Mouse (Mus musculus) ES-Bruce4 (cell line): ENCODE data around the gene Ackr3. TPM values are rescaled to one million over a fixed set of nuclear protein-coding genes. Genes with fewer than 3 reads are reported as not detected.

Experiments used
- H3K27ac ChIP-seq: 2 replicates; pipeline ENCODE4 v1.5.1; 2012; ENCODE audit warnings: low read length, inconsistent platforms; ENCODE audit not compliant: insufficient read depth
- H3K27me3 ChIP-seq: 2 replicates; pipeline ENCODE4 v1.6.1; 2012; ENCODE audit warnings: mild to moderate bottlenecking, low read length, inconsistent platforms; ENCODE audit not compliant: control insufficient read depth, poor library complexity, insufficient read depth, severe bottlenecking
- H3K36me3 ChIP-seq: 2 replicates; pipeline ENCODE4 v1.6.1; 2012; ENCODE audit warnings: inconsistent platforms, mild to moderate bottlenecking, low read length, moderate library complexity; ENCODE audit not compliant: control insufficient read depth, poor library complexity, insufficient read depth, severe bottlenecking
- H3K4me1 ChIP-seq: one replicate; pipeline ENCODE4 v1.8.1; 2011; ENCODE audit warnings: low read length; ENCODE audit not compliant: control insufficient read depth, insufficient read depth
- H3K4me3 ChIP-seq: 2 replicates; pipeline ENCODE4 v1.5.1; 2011; ENCODE audit warnings: low read depth, mild to moderate bottlenecking, low read length
- H3K9ac ChIP-seq: 2 replicates; pipeline ENCODE4 v1.6.1; 2012; ENCODE audit warnings: low read depth, mild to moderate bottlenecking, inconsistent platforms; ENCODE audit not compliant: poor library complexity, severe bottlenecking
- H3K9me3 ChIP-seq: replicated peaks from 2 replicates; pipeline ENCODE4 v1.6.1; 2012; ENCODE audit warnings: mild to moderate bottlenecking, low read length, inconsistent platforms; ENCODE audit not compliant: control insufficient read depth, poor library complexity, insufficient read depth, severe bottlenecking
- CTCF ChIP-seq: IDR thresholded peaks from one replicate; pipeline ENCODE4 v1.8.1; 2011; ENCODE audit warnings: low read depth, low read length
- EP300 ChIP-seq: IDR thresholded peaks from 2 replicates; pipeline ENCODE4 v1.6.1; 2011; ENCODE audit warnings: low read depth, low read length; ENCODE audit not compliant: insufficient read depth
- POLR2A ChIP-seq: IDR thresholded peaks from one replicate; pipeline ENCODE4 v1.8.1; 2011; ENCODE audit warnings: low read length; ENCODE audit not compliant: insufficient read depth
- polyA plus RNA-seq: library from polyadenylated mRNA; stranded (reverse); fragments of >200 nt; gene quantifications from 2 replicates; pipeline ENCODE4 v1.2.4, GENCODE M21; 2011; ENCODE audit warnings: low read depth; ENCODE audit not compliant: missing spikeins, insufficient read depth, insufficient read length

Gene Ackr3
- polyA plus RNA-seq, 1 experiment = 5.2 TPM

GRCm38 (mm10) chr1:90216395-90216794, 12.6 kb downstream of the Ackr3 start:
- H3K27ac ChIP-seq = no peak overlapping the region
- H3K4me1 ChIP-seq = no peaks in the 10 kb centered on the region
- no peaks in the 10 kb centered on the region for H3K36me3 ChIP-seq
- no peak overlapping the region for H3K9ac ChIP-seq
- H3K27me3 ChIP-seq = no peaks in the 10 kb centered on the region
- no peaks in the 10 kb centered on the region for H3K9me3 ChIP-seq
- H3K4me3 ChIP-seq = no peak overlapping the region
- TF ChIP-seq CTCF (no peak), EP300 (no peak), POLR2A (no peak)

GRCm38 (mm10) chr1:90220280-90220679, 16.5 kb downstream of the Ackr3 start:
- no peaks in the 10 kb centered on the region for H3K9me3 ChIP-seq
- no peak for TF ChIP-seq POLR2A
- no peak for TF ChIP-seq CTCF
- TF ChIP-seq EP300 = no peak
- H3K4me3 ChIP-seq = no peak overlapping the region
- H3K27ac ChIP-seq = no peak overlapping the region
- H3K4me1 ChIP-seq = peaks cover 2% of the 10 kb centered on the region
- no peak overlapping the region for H3K9ac ChIP-seq
- no peaks in the 10 kb centered on the region for H3K27me3 ChIP-seq
- no peaks in the 10 kb centered on the region for H3K36me3 ChIP-seq

GRCm38 (mm10) chr1:90220844-90221243, 17.1 kb downstream of the Ackr3 start:
- TF ChIP-seq CTCF (no peak), POLR2A (no peak), EP300 (no peak)
- no peak overlapping the region for H3K4me3 ChIP-seq
- peaks cover 2% of the 10 kb centered on the region for H3K4me1 ChIP-seq
- H3K27me3 ChIP-seq = no peaks in the 10 kb centered on the region
- H3K9ac ChIP-seq = no peak overlapping the region
- no peaks in the 10 kb centered on the region for H3K36me3 ChIP-seq
- H3K27ac ChIP-seq = no peak overlapping the region
- H3K9me3 ChIP-seq = no peaks in the 10 kb centered on the region

- no peaks in the 10 kb centered on the region for H3K36me3 ChIP-seq
- TF ChIP-seq EP300 = no peak
- no peak overlapping the region for H3K9ac ChIP-seq
- H3K9me3 ChIP-seq = no peaks in the 10 kb centered on the region
- H3K4me1 ChIP-seq = peaks cover 2% of the 10 kb centered on the region
- no peak overlapping the region for H3K27ac ChIP-seq
- no peaks in the 10 kb centered on the region for H3K27me3 ChIP-seq
- H3K4me3 ChIP-seq = no peak overlapping the region
Measured at GRCm38 (mm10) chr1:90221811-90222361, 18.1 kb downstream of the Ackr3 start.

- no peak overlapping the region for H3K9ac ChIP-seq
- no peaks in the 10 kb centered on the region for H3K9me3 ChIP-seq
- H3K36me3 ChIP-seq = no peaks in the 10 kb centered on the region
- H3K4me1 ChIP-seq = peaks cover 2% of the 10 kb centered on the region
- no peaks in the 10 kb centered on the region for H3K27me3 ChIP-seq
- H3K27ac ChIP-seq = no peak overlapping the region
- TF ChIP-seq POLR2A (no peak), EP300 (no peak), CTCF (no peak)
- no peak overlapping the region for H3K4me3 ChIP-seq
Measured at GRCm38 (mm10) chr1:90222427-90222901, 18.7 kb downstream of the Ackr3 start.

GRCm38 (mm10) chr1:90223006-90223405, 19.2 kb downstream of the Ackr3 start:
- Histone ChIP-seq H3K27me3 (no peaks in the 10 kb centered on the region), H3K27ac (no peak overlapping the region), H3K9me3 (no peaks in the 10 kb centered on the region), H3K4me3 (no peak overlapping the region), H3K36me3 (no peaks in the 10 kb centered on the region), H3K9ac (no peak overlapping the region), H3K4me1 (peaks cover 2% of the 10 kb centered on the region)
- TF ChIP-seq EP300 (no peak), POLR2A (no peak), CTCF (no peak)
